Mouse (Mus musculus): ENCODE data around the gene Gm38392.

Gm38392 gene

GRCm38 (mm10) chr3:88215553-88216004 is 71.4 kb downstream of the Gm38392 start:
- no peak for DNase-seq (ENCODE audit: low spot score)

- peak; percentile 32 for DNase-seq (ENCODE audit: low spot score)
These were observed 71.9 kb downstream of the Gm38392 start for GRCm38 (mm10) chr3:88214971-88215552.

- DNase-seq (ENCODE audit: low spot score), result no peak
These were observed 72.6 kb downstream of the Gm38392 start for GRCm38 (mm10) chr3:88214197-88214938.

GRCm38 (mm10) chr3:88213019-88213418 is 74.0 kb downstream of the Gm38392 start:
- no peak for DNase-seq (ENCODE audit: low spot score)

- DNase-seq (ENCODE audit: low spot score), result no peak
These were observed 74.7 kb downstream of the Gm38392 start for GRCm38 (mm10) chr3:88212356-88212755.

GRCm38 (mm10) chr3:88210918-88211317 is 76.1 kb downstream of the Gm38392 start:
- DNase-seq (ENCODE audit: low spot score), result no peak

GRCm38 (mm10) chr3:88210121-88210520 is 76.9 kb downstream of the Gm38392 start:
- no peak for DNase-seq (ENCODE audit: low spot score)

GRCm38 (mm10) chr3:88209306-88209705 is 77.7 kb downstream of the Gm38392 start:
- no peak for DNase-seq (ENCODE audit: low spot score)

GRCm38 (mm10) chr3:88208226-88208720 is 78.7 kb downstream of the Gm38392 start:
- DNase-seq (ENCODE audit: low spot score), result no peak

GRCm38 (mm10) chr3:88207451-88208100 is 79.4 kb downstream of the Gm38392 start:
- DNase-seq (ENCODE audit: low spot score), result no peak

- no peak for DNase-seq (ENCODE audit: low spot score)
These were observed 80.1 kb downstream of the Gm38392 start for GRCm38 (mm10) chr3:88206901-88207371.

- no peak for DNase-seq (ENCODE audit: low spot score)
These were observed 80.5 kb downstream of the Gm38392 start for GRCm38 (mm10) chr3:88206500-88206899.

GRCm38 (mm10) chr3:88205563-88206491 is 81.2 kb downstream of the Gm38392 start:
- DNase-seq (ENCODE audit: low spot score), result no peak

- DNase-seq (ENCODE audit: low spot score), result no peak
These were observed 81.8 kb downstream of the Gm38392 start for GRCm38 (mm10) chr3:88205176-88205562.

- no peak for DNase-seq (ENCODE audit: low spot score)
These were observed 82.3 kb downstream of the Gm38392 start for GRCm38 (mm10) chr3:88204751-88205150.

- DNase-seq (ENCODE audit: low spot score), result no peak
These were observed 82.9 kb downstream of the Gm38392 start for GRCm38 (mm10) chr3:88203999-88204700.

GRCm38 (mm10) chr3:88203456-88203855 is 83.6 kb downstream of the Gm38392 start:
- DNase-seq (ENCODE audit: low spot score), result no peak

GRCm38 (mm10) chr3:88202986-88203385 is 84.0 kb downstream of the Gm38392 start:
- no peak for DNase-seq (ENCODE audit: low spot score)

GRCm38 (mm10) chr3:88201640-88202039 is 85.4 kb downstream of the Gm38392 start:
- DNase-seq (ENCODE audit: low spot score), result no peak

GRCm38 (mm10) chr3:88200972-88201330 is 86.1 kb downstream of the Gm38392 start:
- DNase-seq (ENCODE audit: low spot score), result peak; percentile 33
